Mouse (Mus musculus) midbrain, postnatal 0 days (tissue): ENCODE results near the gene Efnb2. TPM values are rescaled to one million over a fixed set of nuclear protein-coding genes. Genes with fewer than 3 reads are reported as not detected.

Experiments
- ATAC-seq: fragments of 200-750 bp; cut with Nextera tagmentation; 2 replicates; pipeline ENCODE4 v1.8.0; 2017; ENCODE audit warnings: moderate number of reproducible peaks, mild to moderate bottlenecking, moderate TSS enrichment, moderate library complexity; ENCODE audit not compliant: low FRiP score
- DNase-seq: peaks from one replicate; pipeline ENCODE4 v3.0.0-alpha.2; 2015; ENCODE audit warnings: low spot score
- H3K27ac ChIP-seq: fragments of 300-500 bp; sonication (generic); 2 replicates; pipeline ENCODE4 v1.5.1; 2014; ENCODE audit warnings: low read depth, mild to moderate bottlenecking, low read length, mixed read lengths
- H3K27me3 ChIP-seq: fragments of 300-500 bp; sonication (generic); 2 replicates; pipeline ENCODE4 v1.6.1; 2014; ENCODE audit warnings: low read length, control low read depth, mixed read lengths; ENCODE audit not compliant: insufficient read depth
- H3K36me3 ChIP-seq: fragments of 300-500 bp; sonication (generic); 2 replicates; pipeline ENCODE4 v1.6.1; 2014; ENCODE audit warnings: low read length, control low read depth, mixed read lengths; ENCODE audit not compliant: insufficient read depth
- H3K4me1 ChIP-seq: fragments of 300-500 bp; sonication (generic); 2 replicates; pipeline ENCODE4 v1.6.1; 2014; ENCODE audit warnings: mild to moderate bottlenecking, control low read depth, antibody characterized with exemption, low read length, mixed read lengths; ENCODE audit not compliant: insufficient read depth
- H3K4me2 ChIP-seq: fragments of 300-500 bp; sonication (generic); 2 replicates; pipeline ENCODE4 v1.6.1; 2014; ENCODE audit warnings: low read depth, mild to moderate bottlenecking, low read length, mixed read lengths; ENCODE audit not compliant: poor library complexity, severe bottlenecking
- H3K4me3 ChIP-seq: fragments of 300-500 bp; sonication (generic); 2 replicates; pipeline ENCODE4 v1.5.1; 2014; ENCODE audit warnings: low read depth, mild to moderate bottlenecking, low read length, moderate library complexity
- H3K9ac ChIP-seq: fragments of 300-500 bp; sonication (generic); replicated peaks from 2 replicates; pipeline ENCODE4 v1.6.1; 2014; ENCODE audit warnings: mild to moderate bottlenecking, low read length, moderate library complexity, mixed read lengths; ENCODE audit not compliant: poor library complexity, severe bottlenecking
- H3K9me3 ChIP-seq: fragments of 300-500 bp; sonication (generic); 2 replicates; pipeline ENCODE4 v1.6.1; 2016; ENCODE audit warnings: low read length, control low read depth
- CTCF ChIP-seq: IDR thresholded peaks from 2 replicates; pipeline ENCODE4 v1.5.1; 2016; ENCODE audit warnings: antibody characterized with exemption, mild to moderate bottlenecking
- whole genome bisulfite sequencing: fragments of 180-500 bp; shearing (Covaris S2); extraction: QIAGEN DNeasy Blood & Tissue Kit; methylation state at CpG from one replicate; pipeline ENCODE4 v1.1.7; 2014; 5-methylcytosine and 5-hydroxymethylcytosine counted together
- polyA plus RNA-seq: library from polyadenylated mRNA; unstranded; fragments of >200 nt; fragmentation: Nextera tagmentation; extraction: Ambion mirVana; gene quantifications from 2 replicates; pipeline ENCODE4 v1.2.1, GENCODE M21; 2015
- total RNA-seq: library from RNA; depleted of rRNA; stranded (reverse); fragments of >200 nt; gene quantifications from 2 replicates; pipeline ENCODE4 v1.2.3, GENCODE M21; 2014; rRNA removed

Gene Efnb2
- total RNA-seq: 19.5 and 20.7 TPM in 2 replicates
- 6.5 and 6.8 TPM in 2 replicates for polyA plus RNA-seq

GRCm38 (mm10) chr8:8661103-8661758 is at the start of gene Efnb2:
Efnb2 (minus strand) TSS chr8:8661242.
- Histone ChIP-seq H3K36me3 (no peaks in the 10 kb centered on the region; the same call in 1 of the 2 replicates), H3K27me3 (no peaks in the 10 kb centered on the region), H3K4me3 (peak within 1 kb of the TSS; percentile 91), H3K4me1 (no peaks in the 10 kb centered on the region; the same call in 1 of the 2 replicates), H3K4me2 (peak within 1 kb of the TSS; percentile 91), H3K9me3 (no peaks in the 10 kb centered on the region), H3K9ac (peak within 1 kb of the TSS; percentile 72), H3K27ac (peak within 1 kb of the TSS; percentile 71)
- under 1% methylated on average over 61 of the region's 70 CpGs for WGBS
- ATAC-seq (peak; percentile 93), DNase-seq (peak; percentile 97)
- peak; percentile 48 for TF ChIP-seq CTCF

GRCm38 (mm10) chr8:8704813-8705212 is 43.8 kb upstream of the Efnb2 start:
- Histone ChIP-seq H3K36me3 (no peaks in the 10 kb centered on the region), H3K9me3 (no peaks in the 10 kb centered on the region), H3K27me3 (no peaks in the 10 kb centered on the region), H3K4me3 (no peak overlapping the region), H3K4me1 (no peaks in the 10 kb centered on the region), H3K9ac (no peak overlapping the region), H3K27ac (no peak overlapping the region), H3K4me2 (no peak overlapping the region)
- WGBS: 76% methylated on average over 9 of the region's 9 CpGs
- ATAC-seq (no peak), DNase-seq (no peak)
- no peak for TF ChIP-seq CTCF

GRCm38 (mm10) chr8:8703668-8704067 is 42.6 kb upstream of the Efnb2 start:
- Histone ChIP-seq H3K27me3 (no peaks in the 10 kb centered on the region), H3K36me3 (no peaks in the 10 kb centered on the region), H3K4me2 (no peak overlapping the region), H3K9ac (no peak overlapping the region), H3K9me3 (no peaks in the 10 kb centered on the region), H3K4me3 (no peak overlapping the region), H3K4me1 (no peaks in the 10 kb centered on the region), H3K27ac (no peak overlapping the region)
- no peak for TF ChIP-seq CTCF
- DNase-seq (no peak), ATAC-seq (no peak)
- 86% methylated on average over 2 of the region's 2 CpGs for WGBS

GRCm38 (mm10) chr8:8700821-8701220 is 39.8 kb upstream of the Efnb2 start:
- no peak overlapping the region for H3K4me2 ChIP-seq
- DNase-seq (no peak), ATAC-seq (no peak)
- no peaks in the 10 kb centered on the region for H3K36me3 ChIP-seq
- no peak for TF ChIP-seq CTCF
- H3K27ac ChIP-seq: no peak overlapping the region
- 90% methylated on average over 10 of the region's 10 CpGs for WGBS
- H3K4me3 ChIP-seq: no peak overlapping the region
- no peak overlapping the region for H3K9ac ChIP-seq
- no peaks in the 10 kb centered on the region for H3K4me1 ChIP-seq
- no peaks in the 10 kb centered on the region for H3K9me3 ChIP-seq
- no peaks in the 10 kb centered on the region for H3K27me3 ChIP-seq

GRCm38 (mm10) chr8:8700229-8700628 is 39.2 kb upstream of the Efnb2 start:
- H3K9me3 ChIP-seq: no peaks in the 10 kb centered on the region
- H3K27ac ChIP-seq: no peak overlapping the region
- DNase-seq (no peak), ATAC-seq (no peak)
- H3K4me3 ChIP-seq: no peak overlapping the region
- WGBS: 88% methylated on average over 4 of the region's 4 CpGs
- no peak for TF ChIP-seq CTCF
- no peak overlapping the region for H3K9ac ChIP-seq
- H3K4me1 ChIP-seq: no peaks in the 10 kb centered on the region
- no peaks in the 10 kb centered on the region for H3K27me3 ChIP-seq
- H3K36me3 ChIP-seq: no peaks in the 10 kb centered on the region
- no peak overlapping the region for H3K4me2 ChIP-seq
